Mouse (Mus musculus) CH12.LX (cell line): Measurements from ENCODE around the gene Dcaf12.

Experiments used
- CTCF ChIP-seq, 2 experiments: IDR thresholded peaks in 1 of 2; conservative IDR thresholded peaks in 1 of 2; 2 replicates each; pipeline ENCODE4 v1.5.1; 2011 to 2012; ENCODE audit warnings: low read depth in 2 of 2, low read length in 2 of 2, improper control_type of control experiment in 1 of 2, inconsistent platforms in 1 of 2, mild to moderate bottlenecking in 1 of 2, moderate library complexity in 1 of 2
- MAX ChIP-seq: IDR thresholded peaks from 2 replicates; pipeline ENCODE4 v1.6.1; 2011; ENCODE audit warnings: low read length, improper control_type of control experiment
- RCOR1 ChIP-seq: conservative IDR thresholded peaks from 2 replicates; pipeline ENCODE4 v1.6.1; 2012; ENCODE audit warnings: low read depth, mild to moderate bottlenecking, inconsistent platforms, low read length, improper control_type of control experiment
- ZMIZ1 ChIP-seq: IDR thresholded peaks from 2 replicates; pipeline ENCODE4 v1.6.1; 2012; ENCODE audit warnings: low read depth, mild to moderate bottlenecking, inconsistent platforms, low read length, improper control_type of control experiment

DNA sequence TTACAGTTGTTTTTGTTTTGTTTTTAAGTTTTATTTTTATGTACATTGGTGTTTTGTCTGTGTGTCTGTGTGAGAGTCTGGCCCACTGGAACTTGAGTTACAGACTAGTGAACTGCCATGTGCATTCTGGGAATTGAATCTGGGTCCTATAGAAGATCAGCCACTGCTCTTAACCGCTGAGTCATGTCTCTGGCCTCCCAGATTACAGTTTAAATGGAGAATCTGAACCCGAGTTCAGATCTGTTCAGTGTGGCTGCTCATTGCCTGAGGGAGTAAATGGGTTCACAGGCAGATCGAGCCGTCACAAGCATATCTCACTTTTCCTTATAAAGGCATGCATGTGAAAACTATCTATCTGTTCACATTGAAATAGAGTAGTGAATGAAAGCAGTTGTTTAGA, 38.1 kb upstream of the Dcaf12 start:
- TF ChIP-seq ZMIZ1 (no peak), RCOR1 (no peak), CTCF (conservative IDR thresholded peaks at IDR 0.05 in 1 of 2, IDR thresholded peaks at IDR 0.05 in 1 of 2; ENCODE audit: low read depth in 2 of 2, low read length in 2 of 2) (no peak), MAX (no peak)
